Mouse (Mus musculus): ENCODE data around the gene Kif18b. TPM values are rescaled to one million over a fixed set of nuclear protein-coding genes. Genes with fewer than 3 reads are reported as not detected.

Kif18b gene
- polyA plus RNA-seq, 2 experiments = 7.2 to 24.5 TPM

DNA sequence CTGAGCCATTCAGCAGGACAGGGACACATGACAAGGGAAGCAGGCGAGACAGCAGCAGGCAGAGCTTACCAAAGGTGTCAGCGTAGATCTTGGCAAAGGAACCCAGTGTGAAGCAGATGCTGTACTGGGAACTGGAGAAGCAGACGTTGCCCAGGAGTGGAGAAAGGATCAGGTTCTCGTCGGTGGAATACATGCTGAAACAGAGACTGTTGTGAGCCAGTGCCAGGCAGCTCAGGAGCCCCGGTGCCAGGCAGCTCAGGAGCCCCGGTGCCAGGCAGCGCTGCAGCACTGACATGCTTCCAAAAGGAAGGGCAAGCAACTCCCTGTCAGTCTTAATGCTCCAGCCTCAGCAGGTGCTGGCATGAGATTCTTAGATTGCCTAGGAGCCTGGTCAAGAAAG lies 65.0 kb downstream of the Kif18b start:
- H3K9ac ChIP-seq (ENCODE audit: low read depth, low read length, severe bottlenecking) = no peak overlapping the region
- H3K27ac ChIP-seq (replicated peaks; ENCODE audit: low read depth, low read length) = no peak overlapping the region
- peaks cover 81% of the 10 kb centered on the region for H3K36me3 ChIP-seq (ENCODE audit: control insufficient read depth, insufficient read depth, low read length)
- H3K9me3 ChIP-seq (ENCODE audit: control insufficient read depth, low read length) = no peaks in the 10 kb centered on the region
- H3K4me3 ChIP-seq (replicated peaks; ENCODE audit: low read length) = no peak overlapping the region
- ATAC-seq (ENCODE audit: low FRiP score, low read depth) = no peak
- WGBS = 92% methylated on average over 8 of the region's 8 CpGs
- no peaks in the 10 kb centered on the region for H3K4me1 ChIP-seq (ENCODE audit: control insufficient read depth, insufficient read depth, low read length)
- no peak overlapping the region for H3K4me2 ChIP-seq (replicated peaks; ENCODE audit: low read depth, low read length, severe bottlenecking)
- TF ChIP-seq POLR2A (IDR thresholded peaks at IDR 0.05; ENCODE audit: borderline replicate concordance, extremely low read depth, insufficient read depth, insufficient read length) = no peak
- DNase-seq (ENCODE audit: low spot score) = no peak
- H3K27me3 ChIP-seq (ENCODE audit: control insufficient read depth, insufficient read depth, low read length) = no peaks in the 10 kb centered on the region

DNA sequence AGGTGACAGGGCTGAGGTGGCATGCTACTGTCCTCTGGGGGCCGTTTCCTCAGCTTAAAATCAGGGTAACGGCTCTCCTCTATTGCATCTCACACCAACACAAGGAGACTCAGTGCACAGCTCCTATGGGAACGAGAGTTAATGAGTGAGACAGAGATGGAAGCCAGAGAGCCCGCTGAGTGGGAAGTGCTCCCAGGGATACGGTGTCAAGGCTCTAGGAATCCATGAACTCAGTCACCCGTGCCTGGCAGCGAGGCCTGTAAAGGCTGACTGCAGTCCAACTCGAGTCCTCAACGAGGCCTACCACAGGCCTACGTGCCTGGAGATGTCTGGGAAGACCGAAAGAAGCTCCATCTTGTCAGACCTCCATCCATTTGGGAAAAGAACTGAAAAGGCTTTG lies 66.0 kb downstream of the Kif18b start:
- no peak for DNase-seq (ENCODE audit: low spot score)
- Histone ChIP-seq H3K9me3 (ENCODE audit: control insufficient read depth, low read length) (no peaks in the 10 kb centered on the region), H3K4me1 (ENCODE audit: control insufficient read depth, insufficient read depth, low read length) (no peaks in the 10 kb centered on the region), H3K27ac (replicated peaks; ENCODE audit: low read depth, low read length) (no peak overlapping the region), H3K4me3 (replicated peaks; ENCODE audit: low read length) (no peak overlapping the region), H3K9ac (ENCODE audit: low read depth, low read length, severe bottlenecking) (no peak overlapping the region), H3K4me2 (replicated peaks; ENCODE audit: low read depth, low read length, severe bottlenecking) (no peak overlapping the region), H3K36me3 (ENCODE audit: control insufficient read depth, insufficient read depth, low read length) (peaks cover 83% of the 10 kb centered on the region), H3K27me3 (ENCODE audit: control insufficient read depth, insufficient read depth, low read length) (no peaks in the 10 kb centered on the region)
- ATAC-seq (ENCODE audit: low FRiP score, low read depth) = no peak
- no peak for TF ChIP-seq POLR2A (IDR thresholded peaks at IDR 0.05; ENCODE audit: borderline replicate concordance, extremely low read depth, insufficient read depth, insufficient read length)
- WGBS = 91% methylated on average over 11 of the region's 11 CpGs

- WGBS = 21% methylated on average over 6 of the region's 6 CpGs
- Histone ChIP-seq H3K9me3 (ENCODE audit: control insufficient read depth, low read length) (no peaks in the 10 kb centered on the region), H3K4me1 (ENCODE audit: control insufficient read depth, insufficient read depth, low read length) (no peaks in the 10 kb centered on the region), H3K9ac (ENCODE audit: low read depth, low read length, severe bottlenecking) (no peak overlapping the region), H3K36me3 (ENCODE audit: control insufficient read depth, insufficient read depth, low read length) (peaks cover 76% of the 10 kb centered on the region), H3K27me3 (ENCODE audit: control insufficient read depth, insufficient read depth, low read length) (no peaks in the 10 kb centered on the region), H3K4me3 (replicated peaks; ENCODE audit: low read length) (no peak overlapping the region), H3K4me2 (replicated peaks; ENCODE audit: low read depth, low read length, severe bottlenecking) (no peak overlapping the region), H3K27ac (replicated peaks; ENCODE audit: low read depth, low read length) (0 out of 2 replicates have a peak overlapping the region, but pooled peaks have one; percentile 9)
- TF ChIP-seq POLR2A (IDR thresholded peaks at IDR 0.05; ENCODE audit: borderline replicate concordance, extremely low read depth, insufficient read depth, insufficient read length) = no peak
- DNase-seq (ENCODE audit: low spot score) = peak; percentile 33
- ATAC-seq (ENCODE audit: low FRiP score, low read depth) = peak; percentile 62; the same call in 1 of the 2 replicates
These were observed 69.0 kb downstream of the Kif18b start for GRCm38 (mm10) chr11:102855941-102856340.

Other genes with a start within 250 kb of the Kif18b start
- gene Ccdc43, start 227.3 kb downstream of the Kif18b start, polyA plus RNA-seq (2012; rRNA removed) = 18.6 and 23.6 TPM in 2 replicates
- gene Ccdc43, start 227.3 kb downstream of the Kif18b start, polyA plus RNA-seq (2014; fragmentation: Nextera tagmentation; extraction: Ambion mirVana) = 36.6 and 38.1 TPM in 2 replicates
- 21.0 and 23.8 TPM in 2 replicates for gene Adam11, start 163.7 kb downstream of the Kif18b start, polyA plus RNA-seq (2012; rRNA removed)
- 5.6 and 8.3 TPM in 2 replicates for gene Adam11, start 163.7 kb downstream of the Kif18b start, polyA plus RNA-seq (2014; fragmentation: Nextera tagmentation; extraction: Ambion mirVana)
- 76.6 and 80.0 TPM in 2 replicates for gene Gjc1, start 105.4 kb downstream of the Kif18b start, polyA plus RNA-seq (2012; rRNA removed)
- 59.6 and 67.5 TPM in 2 replicates for gene Gjc1, start 105.4 kb downstream of the Kif18b start, polyA plus RNA-seq (2014; fragmentation: Nextera tagmentation; extraction: Ambion mirVana)
- not detected in 2 replicates for gene Higd1b, start 89.3 kb downstream of the Kif18b start, polyA plus RNA-seq (2012; rRNA removed)
- 0.43 and 0.48 TPM in 2 replicates for gene Higd1b, start 89.3 kb downstream of the Kif18b start, polyA plus RNA-seq (2014; fragmentation: Nextera tagmentation; extraction: Ambion mirVana)
- 95.0 and 113 TPM in 2 replicates for gene Eftud2, start 44.1 kb downstream of the Kif18b start, polyA plus RNA-seq (2012; rRNA removed)
- 137 and 149 TPM in 2 replicates for gene Eftud2, start 44.1 kb downstream of the Kif18b start, polyA plus RNA-seq (2014; fragmentation: Nextera tagmentation; extraction: Ambion mirVana)
- gene Ccdc103, start 43.9 kb downstream of the Kif18b start, polyA plus RNA-seq (2012; rRNA removed) = 0.34 and 0.41 TPM in 2 replicates
- gene Ccdc103, start 43.9 kb downstream of the Kif18b start, polyA plus RNA-seq (2014; fragmentation: Nextera tagmentation; extraction: Ambion mirVana) = 0.50 and 1.0 TPM in 2 replicates
- gene Fam187a, start 40.0 kb downstream of the Kif18b start, polyA plus RNA-seq (2012; rRNA removed) = 0.04 TPM in 1 of 2 replicates, not detected in the other
- gene Fam187a, start 40.0 kb downstream of the Kif18b start, polyA plus RNA-seq (2014; fragmentation: Nextera tagmentation; extraction: Ambion mirVana) = not detected in 2 replicates
- 0.48 and 0.65 TPM in 2 replicates for gene Gfap, start 24.2 kb downstream of the Kif18b start, polyA plus RNA-seq (2012; rRNA removed)
- 0.48 and 0.50 TPM in 2 replicates for gene Gfap, start 24.2 kb downstream of the Kif18b start, polyA plus RNA-seq (2014; fragmentation: Nextera tagmentation; extraction: Ambion mirVana)
- gene C1ql1, start 21.6 kb upstream of the Kif18b start, polyA plus RNA-seq (2012; rRNA removed) = 3.3 and 4.8 TPM in 2 replicates
- gene C1ql1, start 21.6 kb upstream of the Kif18b start, polyA plus RNA-seq (2014; fragmentation: Nextera tagmentation; extraction: Ambion mirVana) = 1.9 and 3.8 TPM in 2 replicates
- 45.9 and 48.9 TPM in 2 replicates for gene Nmt1, start 103.1 kb upstream of the Kif18b start, polyA plus RNA-seq (2012; rRNA removed)
- gene Nmt1, start 103.1 kb upstream of the Kif18b start, polyA plus RNA-seq (2014; fragmentation: Nextera tagmentation; extraction: Ambion mirVana) = 50.2 and 53.9 TPM in 2 replicates
- 182 and 259 TPM in 2 replicates for gene Dcakd, start 103.2 kb upstream of the Kif18b start, polyA plus RNA-seq (2012; rRNA removed)
- gene Dcakd, start 103.2 kb upstream of the Kif18b start, polyA plus RNA-seq (2014; fragmentation: Nextera tagmentation; extraction: Ambion mirVana) = 173 and 185 TPM in 2 replicates
- 10.3 and 13.2 TPM in 2 replicates for gene Plcd3, start 176.5 kb upstream of the Kif18b start, polyA plus RNA-seq (2012; rRNA removed)
- 3.8 and 4.9 TPM in 2 replicates for gene Plcd3, start 176.5 kb upstream of the Kif18b start, polyA plus RNA-seq (2014; fragmentation: Nextera tagmentation; extraction: Ambion mirVana)
- gene Acbd4, start 176.6 kb upstream of the Kif18b start, polyA plus RNA-seq (2012; rRNA removed) = 11.2 and 14.2 TPM in 2 replicates
- 20.2 and 25.2 TPM in 2 replicates for gene Acbd4, start 176.6 kb upstream of the Kif18b start, polyA plus RNA-seq (2014; fragmentation: Nextera tagmentation; extraction: Ambion mirVana)
- 17.7 and 21.1 TPM in 2 replicates for gene Hexim1, start 191.1 kb upstream of the Kif18b start, polyA plus RNA-seq (2012; rRNA removed)
- 7.5 and 8.4 TPM in 2 replicates for gene Hexim1, start 191.1 kb upstream of the Kif18b start, polyA plus RNA-seq (2014; fragmentation: Nextera tagmentation; extraction: Ambion mirVana)
- gene Hexim2, start 207.3 kb upstream of the Kif18b start, polyA plus RNA-seq (2012; rRNA removed) = 9.4 and 10.8 TPM in 2 replicates
- gene Hexim2, start 207.3 kb upstream of the Kif18b start, polyA plus RNA-seq (2014; fragmentation: Nextera tagmentation; extraction: Ambion mirVana) = 8.6 and 11.1 TPM in 2 replicates
- 3.7 and 3.8 TPM in 2 replicates for gene Fmnl1, start 246.0 kb upstream of the Kif18b start, polyA plus RNA-seq (2012; rRNA removed)
- gene Fmnl1, start 246.0 kb upstream of the Kif18b start, polyA plus RNA-seq (2014; fragmentation: Nextera tagmentation; extraction: Ambion mirVana) = 2.5 and 2.6 TPM in 2 replicates